In the genomic region with DNA sequence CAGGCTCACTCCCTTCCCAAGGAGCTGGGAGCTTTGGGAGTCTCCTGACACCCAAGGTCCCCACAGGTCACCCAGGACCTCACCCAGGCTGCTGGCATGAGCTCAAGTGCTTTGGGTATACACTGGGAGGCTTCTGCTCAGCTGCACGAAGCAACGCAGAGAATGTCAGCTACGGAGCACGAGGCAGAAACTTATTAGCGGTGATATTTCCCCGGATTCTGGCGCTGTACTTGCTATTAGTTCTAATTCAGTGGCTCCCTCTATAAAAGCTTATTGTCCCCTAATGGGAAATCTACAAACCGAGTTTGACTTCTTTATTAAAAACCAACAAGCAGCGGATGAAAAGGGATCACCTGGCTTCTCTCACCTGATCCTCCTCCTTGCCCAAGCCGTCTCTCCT, we compare ENCODE assay signal across 28 mouse cellular contexts. TPM values are rescaled to one million over a fixed set of nuclear protein-coding genes. Genes with fewer than 3 reads are reported as not detected.
DNase-seq lines count a peak whose midpoint lies in the region; ATAC-seq lines count a peak whose summit lies in the region.
"Had no signal": no experiment of that assay in that cellular context is flagged by ENCODE, and none has a peak within 500 bp of the region (broad histone marks: within the 10 kb centered on the region; RNA-seq: fewer than 3 reads in every experiment).

No protein-coding gene starts in this region.

- H3K4me1 ChIP-seq in forebrain, embryonic 14.5 days (ENCODE audit: control insufficient read depth, insufficient read depth, low read length): peaks cover 9% of the 10 kb centered on the region; the same call in 1 of the 2 replicates
- H3K4me1 ChIP-seq in forebrain, embryonic 16.5 days (replicated peaks; ENCODE audit: control insufficient read depth, insufficient read depth, low read length): peaks cover 10% of the 10 kb centered on the region; the same call in 1 of the 2 replicates
- H3K4me1 ChIP-seq in midbrain, embryonic 14.5 days (ENCODE audit: control insufficient read depth, insufficient read depth, low read length): 0 out of 2 replicates have a peak, but pooled peaks cover 8% of the 10 kb centered on the region
- H3K4me1 ChIP-seq in midbrain, embryonic 10.5 days: peaks cover 19% of the 10 kb centered on the region
- H3K4me1 ChIP-seq in hindbrain, embryonic 15.5 days (replicated peaks): peaks cover 22% of the 10 kb centered on the region
- peaks cover 20% of the 10 kb centered on the region for H3K4me1 ChIP-seq in neural tube, embryonic 15.5 days
- H3K4me1 ChIP-seq: heart, embryonic 12.5 days; intestine, embryonic 15.5 days; limb, embryonic 13.5 days; lung, embryonic 15.5 days; megakaryocyte, embryonic 14.5 days; stomach, embryonic 15.5 days had no signal

- H3K27me3 ChIP-seq in forebrain, embryonic 14.5 days (replicated peaks; ENCODE audit: control insufficient read depth, insufficient read depth, low read length): no peaks in the 10 kb centered on the region
- no peaks in the 10 kb centered on the region for H3K27me3 ChIP-seq in forebrain, embryonic 16.5 days (replicated peaks; ENCODE audit: control insufficient read depth, insufficient read depth, low read length)
- no peaks in the 10 kb centered on the region for H3K27me3 ChIP-seq in midbrain, embryonic 14.5 days (ENCODE audit: control insufficient read depth, insufficient read depth, low read length)
- 0 out of 2 replicates have a peak, but pooled peaks cover 4% of the 10 kb centered on the region for H3K27me3 ChIP-seq in midbrain, embryonic 10.5 days (ENCODE audit: low read depth, poor library complexity, severe bottlenecking)
- no peaks in the 10 kb centered on the region for H3K27me3 ChIP-seq in hindbrain, embryonic 15.5 days
- H3K27me3 ChIP-seq in neural tube, embryonic 15.5 days (replicated peaks): 0 out of 2 replicates have a peak, but pooled peaks cover 3% of the 10 kb centered on the region
- H3K27me3 ChIP-seq: forebrain, embryonic 15.5 days; intestine, embryonic 15.5 days; lung, embryonic 15.5 days; stomach, embryonic 15.5 days had no signal

- no peak overlapping the region for H3K9ac ChIP-seq in forebrain, embryonic 14.5 days (ENCODE audit: low read length)
- no peak overlapping the region for H3K9ac ChIP-seq in forebrain, embryonic 16.5 days (replicated peaks; ENCODE audit: low read depth, low read length)
- no peak overlapping the region for H3K9ac ChIP-seq in midbrain, embryonic 14.5 days (replicated peaks; ENCODE audit: low read length)
- no peak overlapping the region for H3K9ac ChIP-seq in hindbrain, embryonic 15.5 days
- H3K9ac ChIP-seq in neural tube, embryonic 15.5 days (replicated peaks): no peak overlapping the region
- H3K9ac ChIP-seq: forebrain, embryonic 15.5 days; heart, embryonic 12.5 days; intestine, embryonic 15.5 days; limb, embryonic 13.5 days; lung, embryonic 15.5 days; stomach, embryonic 15.5 days had no signal

- 24% methylated on average over 10 of the region's 10 CpGs for WGBS in forebrain, embryonic 14.5 days
- 22% methylated on average over 10 of the region's 10 CpGs for WGBS in forebrain, embryonic 16.5 days
- WGBS in midbrain, embryonic 14.5 days: 41% methylated on average over 10 of the region's 10 CpGs
- WGBS in midbrain, embryonic 10.5 days: 74% methylated on average over 10 of the region's 10 CpGs
- 27% methylated on average over 10 of the region's 10 CpGs for WGBS in hindbrain, embryonic 15.5 days
- WGBS in neural tube, embryonic 15.5 days: 25% methylated on average over 10 of the region's 10 CpGs

- H3K4me2 ChIP-seq in forebrain, embryonic 14.5 days (ENCODE audit: low read length): no peak overlapping the region
- H3K4me2 ChIP-seq in forebrain, embryonic 16.5 days (ENCODE audit: low read length): no peak overlapping the region
- no peak overlapping the region for H3K4me2 ChIP-seq in midbrain, embryonic 14.5 days (ENCODE audit: low read length)
- H3K4me2 ChIP-seq in hindbrain, embryonic 15.5 days: peak overlapping the region; percentile 19
- peak overlapping the region; percentile 34 for H3K4me2 ChIP-seq in neural tube, embryonic 15.5 days
- H3K4me2 ChIP-seq: forebrain, embryonic 15.5 days; heart, embryonic 12.5 days; intestine, embryonic 15.5 days; limb, embryonic 13.5 days; liver, embryonic 11.5 days; lung, embryonic 15.5 days; stomach, embryonic 15.5 days had no signal

- H3K27ac ChIP-seq in forebrain, embryonic 14.5 days (ENCODE audit: low read depth, low read length): no peak overlapping the region
- H3K27ac ChIP-seq in forebrain, embryonic 16.5 days (ENCODE audit: low read length): no peak overlapping the region
- H3K27ac ChIP-seq in midbrain, embryonic 14.5 days (replicated peaks; ENCODE audit: low read depth, low read length): peak overlapping the region; percentile 37; the same call in 1 of the 2 replicates
- H3K27ac ChIP-seq in midbrain, embryonic 10.5 days (replicated peaks): no peak overlapping the region
- H3K27ac ChIP-seq in hindbrain, embryonic 15.5 days (replicated peaks): peak overlapping the region; percentile 52
- H3K27ac ChIP-seq in neural tube, embryonic 15.5 days (replicated peaks): peak overlapping the region; percentile 79
- H3K27ac ChIP-seq: forebrain, embryonic 15.5 days; heart, adult 2 months; intestine, embryonic 15.5 days; limb, embryonic 13.5 days; lung, embryonic 15.5 days; stomach, embryonic 15.5 days had no signal

- no peaks in the 10 kb centered on the region for H3K36me3 ChIP-seq in forebrain, embryonic 14.5 days (ENCODE audit: control insufficient read depth, insufficient read depth, low read length)
- H3K36me3 ChIP-seq in forebrain, embryonic 16.5 days (ENCODE audit: control insufficient read depth, insufficient read depth): no peaks in the 10 kb centered on the region
- H3K36me3 ChIP-seq in midbrain, embryonic 14.5 days (ENCODE audit: control insufficient read depth, insufficient read depth, low read length): no peaks in the 10 kb centered on the region
- no peaks in the 10 kb centered on the region for H3K36me3 ChIP-seq in midbrain, embryonic 10.5 days
- H3K36me3 ChIP-seq in hindbrain, embryonic 15.5 days: no peaks in the 10 kb centered on the region
- H3K36me3 ChIP-seq in neural tube, embryonic 15.5 days: no peaks in the 10 kb centered on the region
- H3K36me3 ChIP-seq: forebrain, embryonic 15.5 days; G1E; heart, embryonic 12.5 days; intestine, embryonic 15.5 days; limb, embryonic 13.5 days; lung, embryonic 15.5 days; stomach, embryonic 15.5 days had no signal

- peak; percentile 45 for DNase-seq in forebrain, embryonic 14.5 days (ENCODE audit: low spot score)
- peak; percentile 58 for DNase-seq in midbrain, embryonic 14.5 days
- DNase-seq in midbrain, embryonic 10.5 days (ENCODE audit: low spot score): no peak
- DNase-seq in kidney, postnatal 25 days: no peak
- DNase-seq in cerebellum, adult 8-10 months: no peak
- DNase-seq: adrenal gland, postnatal 25 days; cerebellum, adult 2 months; cerebellum, postnatal 25 days; heart, adult 2 months; kidney, adult 2 months; kidney, postnatal 4 days; lung, postnatal 36 days; right cerebral cortex, postnatal 25 days had no signal

- no peaks in the 10 kb centered on the region for H3K9me3 ChIP-seq in forebrain, embryonic 14.5 days (replicated peaks; ENCODE audit: control insufficient read depth, low read length)
- peaks cover 5% of the 10 kb centered on the region for H3K9me3 ChIP-seq in forebrain, embryonic 16.5 days (ENCODE audit: control insufficient read depth, low read length)
- H3K9me3 ChIP-seq in midbrain, embryonic 14.5 days (ENCODE audit: control insufficient read depth, low read length): peaks cover 10% of the 10 kb centered on the region; the same call in 1 of the 2 replicates
- H3K9me3 ChIP-seq in midbrain, embryonic 10.5 days (replicated peaks): peaks cover 14% of the 10 kb centered on the region
- H3K9me3 ChIP-seq in hindbrain, embryonic 15.5 days: no peaks in the 10 kb centered on the region
- H3K9me3 ChIP-seq in neural tube, embryonic 15.5 days (replicated peaks): no peaks in the 10 kb centered on the region
- H3K9me3 ChIP-seq: intestine, embryonic 15.5 days; lung, embryonic 15.5 days; stomach, embryonic 15.5 days had no signal

- H3K4me3 ChIP-seq in forebrain, embryonic 14.5 days (ENCODE audit: low read depth, low read length): no peak overlapping the region
- no peak overlapping the region for H3K4me3 ChIP-seq in forebrain, embryonic 16.5 days (replicated peaks; ENCODE audit: low read length)
- no peak overlapping the region for H3K4me3 ChIP-seq in midbrain, embryonic 14.5 days (replicated peaks; ENCODE audit: low read depth, low read length)
- H3K4me3 ChIP-seq in midbrain, embryonic 10.5 days: no peak overlapping the region
- H3K4me3 ChIP-seq in hindbrain, embryonic 15.5 days: no peak overlapping the region
- no peak overlapping the region for H3K4me3 ChIP-seq in neural tube, embryonic 15.5 days (replicated peaks)
- H3K4me3 ChIP-seq: forebrain, embryonic 15.5 days; heart, adult 2 months; heart, embryonic 12.5 days; intestine, embryonic 15.5 days; limb, embryonic 13.5 days; lung, embryonic 15.5 days; megakaryocyte, embryonic 14.5 days; stomach, embryonic 15.5 days had no signal

- ATAC-seq in forebrain, embryonic 14.5 days: no peak
- ATAC-seq in forebrain, embryonic 16.5 days: no peak
- ATAC-seq in midbrain, embryonic 14.5 days (ENCODE audit: low FRiP score, low TSS enrichment): no peak
- ATAC-seq in hindbrain, embryonic 15.5 days (ENCODE audit: low FRiP score, low read depth): no peak; the same call in 1 of the 2 replicates
- peak; percentile 54; the same call in 1 of the 2 replicates for ATAC-seq in neural tube, embryonic 15.5 days (ENCODE audit: low FRiP score)
- ATAC-seq: forebrain, embryonic 15.5 days; intestine, embryonic 15.5 days; Patski had no signal

RNA-seq across cellular contexts. Expression of gene Gm17455, which starts 30.5 kb away (rescaled TPM):
- polyA plus RNA-seq in forebrain, embryonic 14.5 days (2014; fragmentation: Nextera tagmentation; extraction: Ambion mirVana): 5.8 and 6.9 TPM in 2 replicates
- polyA plus RNA-seq in forebrain, embryonic 16.5 days (2015; fragmentation: Nextera tagmentation; extraction: Ambion mirVana): 5.2 and 5.7 TPM in 2 replicates
- polyA plus RNA-seq in midbrain, embryonic 14.5 days (2014; fragmentation: Nextera tagmentation; extraction: Ambion mirVana): 7.6 and 9.8 TPM in 2 replicates
- 3.7 and 5.5 TPM in 2 replicates for polyA plus RNA-seq in midbrain, embryonic 10.5 days (2016; fragmentation: Nextera tagmentation; extraction: Ambion mirVana)
- polyA plus RNA-seq in hindbrain, embryonic 15.5 days (2015; fragmentation: Nextera tagmentation; extraction: Ambion mirVana): 11.7 and 16.8 TPM in 2 replicates
- polyA plus RNA-seq in neural tube, embryonic 15.5 days (2015; fragmentation: Nextera tagmentation; extraction: Ambion mirVana): 11.3 and 12.5 TPM in 2 replicates
- polyA plus RNA-seq: C2C12; G1E; kidney, adult 2 months; liver, embryonic 16.5 days; Patski had no signal

Comparison
In these comparisons a context has a peak if more than half of its experiments do, and no peak if none do; other contexts are left out.
1. DNase-seq: peak in forebrain, embryonic 14.5 days (single experiment) and midbrain, embryonic 14.5 days (single experiment); none in midbrain, embryonic 10.5 days (single experiment), kidney, postnatal 25 days (0 of 2) and cerebellum, adult 8-10 months (single experiment).
2. H3K27ac ChIP-seq: peak in midbrain, embryonic 14.5 days (single experiment), hindbrain, embryonic 15.5 days (single experiment) and neural tube, embryonic 15.5 days (single experiment); none in forebrain, embryonic 14.5 days (single experiment), forebrain, embryonic 16.5 days (single experiment) and midbrain, embryonic 10.5 days (single experiment).
3. H3K4me2 ChIP-seq: peak in hindbrain, embryonic 15.5 days (single experiment) and neural tube, embryonic 15.5 days (single experiment); none in forebrain, embryonic 14.5 days (single experiment), forebrain, embryonic 16.5 days (single experiment) and midbrain, embryonic 14.5 days (single experiment).